Mouse (Mus musculus): Measurements from ENCODE around the gene 4921517D22Rik. TPM values are rescaled to one million over a fixed set of nuclear protein-coding genes. Genes with fewer than 3 reads are reported as not detected.

Gene 4921517D22Rik
- polyA plus RNA-seq, 1 experiment from 2014 or later: not detected

GRCm38 (mm10) chr13:59652651-59653050, 41.3 kb downstream of the 4921517D22Rik start:
- TF ChIP-seq CTCF (IDR thresholded peaks at IDR 0.05) (no peak), EP300 (IDR thresholded peaks at IDR 0.05) (no peak)
- Histone ChIP-seq H3K27me3 (replicated peaks; ENCODE audit: insufficient read depth, low read length) (no peaks in the 10 kb centered on the region), H3K4me2 (replicated peaks; ENCODE audit: low read depth, low read length) (no peak overlapping the region), H3K9me3 (ENCODE audit: low read length) (no peaks in the 10 kb centered on the region), H3K4me3 (ENCODE audit: low read depth, low read length) (no peak overlapping the region), H3K9ac (replicated peaks; ENCODE audit: low read depth) (no peak overlapping the region), H3K4me1 (ENCODE audit: insufficient read depth, low read depth, low read length) (peaks cover 7% of the 10 kb centered on the region; the same call in 1 of the 2 replicates), H3K27ac (ENCODE audit: low read length) (no peak overlapping the region), H3K36me3 (ENCODE audit: insufficient read depth, low read length) (no peaks in the 10 kb centered on the region)
- DNase-seq (ENCODE audit: low spot score): no peak
- WGBS: 71% methylated on average over 5 of the region's 5 CpGs
- ATAC-seq: no peak

DNA sequence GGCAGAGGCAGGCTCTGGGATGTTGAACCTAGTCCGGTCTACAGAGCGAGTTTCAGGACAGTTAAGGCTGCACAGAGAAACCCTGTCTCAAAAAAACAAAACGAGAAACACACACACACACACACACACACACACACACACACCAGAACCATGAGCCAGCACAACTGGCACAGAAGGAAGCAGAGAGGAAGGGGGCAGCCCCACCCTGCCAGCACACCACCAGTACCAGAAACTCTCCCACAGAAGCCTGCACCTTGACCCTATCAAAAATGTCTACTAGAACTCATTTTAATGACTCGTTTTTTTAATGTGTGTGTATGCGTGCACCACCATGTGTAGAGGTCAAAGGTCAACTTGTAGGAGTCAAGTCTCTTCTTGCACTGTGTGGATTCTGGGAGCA, 44.1 kb downstream of the 4921517D22Rik start:
- 76% methylated on average over 5 of the region's 5 CpGs for WGBS
- Histone ChIP-seq H3K36me3 (ENCODE audit: insufficient read depth, low read length) (no peaks in the 10 kb centered on the region), H3K4me1 (ENCODE audit: insufficient read depth, low read depth, low read length) (no peaks in the 10 kb centered on the region; the same call in 1 of the 2 replicates), H3K9ac (replicated peaks; ENCODE audit: low read depth) (no peak overlapping the region), H3K4me3 (ENCODE audit: low read depth, low read length) (no peak overlapping the region), H3K27ac (ENCODE audit: low read length) (no peak overlapping the region), H3K27me3 (replicated peaks; ENCODE audit: insufficient read depth, low read length) (no peaks in the 10 kb centered on the region), H3K4me2 (replicated peaks; ENCODE audit: low read depth, low read length) (no peak overlapping the region), H3K9me3 (ENCODE audit: low read length) (no peaks in the 10 kb centered on the region)
- TF ChIP-seq EP300 (IDR thresholded peaks at IDR 0.05) (no peak), CTCF (IDR thresholded peaks at IDR 0.05) (no peak)
- no peak for ATAC-seq
- DNase-seq (ENCODE audit: low spot score): no peak

- H3K9ac ChIP-seq (replicated peaks; ENCODE audit: low read depth): no peak overlapping the region
- 82% methylated on average over 6 of the region's 6 CpGs for WGBS
- H3K27ac ChIP-seq (ENCODE audit: low read length): no peak overlapping the region
- no peak overlapping the region for H3K4me2 ChIP-seq (replicated peaks; ENCODE audit: low read depth, low read length)
- no peak for DNase-seq (ENCODE audit: low spot score)
- H3K4me1 ChIP-seq (ENCODE audit: insufficient read depth, low read depth, low read length): no peaks in the 10 kb centered on the region
- H3K36me3 ChIP-seq (ENCODE audit: insufficient read depth, low read length): no peaks in the 10 kb centered on the region
- H3K4me3 ChIP-seq (ENCODE audit: low read depth, low read length): no peak overlapping the region
- H3K27me3 ChIP-seq (replicated peaks; ENCODE audit: insufficient read depth, low read length): no peaks in the 10 kb centered on the region
- no peak for TF ChIP-seq EP300 (IDR thresholded peaks at IDR 0.05)
- TF ChIP-seq CTCF (IDR thresholded peaks at IDR 0.05): no peak
- H3K9me3 ChIP-seq (ENCODE audit: low read length): no peaks in the 10 kb centered on the region
- no peak for ATAC-seq
Observed at GRCm38 (mm10) chr13:59648598-59648997, 45.3 kb downstream of the 4921517D22Rik start.

DNA sequence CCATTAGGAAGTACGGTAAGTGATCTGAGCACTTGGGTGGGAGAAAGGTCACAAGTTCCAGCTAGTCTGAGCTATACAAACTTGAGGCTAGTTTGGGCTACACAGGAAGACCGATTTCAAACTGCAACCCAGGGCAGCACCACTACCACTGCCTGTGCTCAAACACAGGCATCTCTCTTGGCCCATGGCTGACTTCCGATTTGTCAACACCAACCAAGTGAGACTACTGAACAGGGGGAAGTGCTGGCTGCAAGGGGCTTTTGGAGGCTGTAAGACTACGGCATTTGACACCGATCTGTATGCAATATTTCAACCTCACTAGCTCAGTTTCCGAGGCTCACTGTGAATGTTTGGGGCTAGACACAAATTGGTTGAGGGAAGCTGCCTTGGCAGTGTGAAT, 46.4 kb downstream of the 4921517D22Rik start:
- Histone ChIP-seq H3K4me1 (ENCODE audit: insufficient read depth, low read depth, low read length) (no peaks in the 10 kb centered on the region), H3K9ac (replicated peaks; ENCODE audit: low read depth) (no peak overlapping the region), H3K27me3 (replicated peaks; ENCODE audit: insufficient read depth, low read length) (no peaks in the 10 kb centered on the region), H3K4me2 (replicated peaks; ENCODE audit: low read depth, low read length) (no peak overlapping the region), H3K36me3 (ENCODE audit: insufficient read depth, low read length) (no peaks in the 10 kb centered on the region), H3K4me3 (ENCODE audit: low read depth, low read length) (no peak overlapping the region), H3K9me3 (ENCODE audit: low read length) (no peaks in the 10 kb centered on the region), H3K27ac (ENCODE audit: low read length) (no peak overlapping the region)
- ATAC-seq: no peak
- 67% methylated on average over 6 of the region's 6 CpGs for WGBS
- no peak for TF ChIP-seq EP300 (IDR thresholded peaks at IDR 0.05)
- TF ChIP-seq CTCF (IDR thresholded peaks at IDR 0.05): no peak
- no peak for DNase-seq (ENCODE audit: low spot score)

DNA sequence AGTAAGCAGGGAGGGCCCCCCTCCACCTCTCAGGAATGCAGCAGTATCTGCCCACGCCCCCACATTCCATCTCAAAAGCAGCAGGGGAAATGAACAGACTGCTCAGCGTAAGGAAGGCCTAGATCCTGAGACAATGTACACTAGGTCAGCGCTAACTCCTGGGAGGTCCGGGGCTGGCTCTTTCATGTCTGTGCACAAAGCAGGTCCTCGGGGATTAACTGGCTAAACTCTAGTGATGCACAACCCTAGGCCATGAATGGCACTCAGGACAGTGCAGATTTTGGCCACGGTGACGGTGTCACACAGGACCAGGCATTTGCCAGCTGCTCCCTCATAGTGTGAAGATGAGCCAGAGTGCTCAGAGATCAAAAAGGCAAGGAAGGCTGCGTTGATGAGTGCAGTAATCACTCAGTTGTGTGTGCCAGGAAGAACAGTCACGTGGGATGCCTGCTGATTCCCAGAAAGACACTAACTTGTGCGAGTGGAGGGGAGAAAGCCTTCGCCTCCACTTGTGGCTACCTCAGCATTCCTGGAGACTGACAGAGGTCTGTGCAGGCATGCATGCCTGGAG, 47.1 kb downstream of the 4921517D22Rik start:
- TF ChIP-seq CTCF (IDR thresholded peaks at IDR 0.05) (no peak), EP300 (IDR thresholded peaks at IDR 0.05) (no peak)
- WGBS: 43% methylated on average over 11 of the region's 11 CpGs
- DNase-seq (ENCODE audit: low spot score) (no peak), ATAC-seq (peak; percentile 61)
- Histone ChIP-seq H3K27ac (ENCODE audit: low read length) (no peak overlapping the region), H3K9ac (replicated peaks; ENCODE audit: low read depth) (no peak overlapping the region), H3K4me1 (ENCODE audit: insufficient read depth, low read depth, low read length) (no peaks in the 10 kb centered on the region), H3K4me2 (replicated peaks; ENCODE audit: low read depth, low read length) (no peak overlapping the region), H3K36me3 (ENCODE audit: insufficient read depth, low read length) (no peaks in the 10 kb centered on the region), H3K9me3 (ENCODE audit: low read length) (no peaks in the 10 kb centered on the region), H3K27me3 (replicated peaks; ENCODE audit: insufficient read depth, low read length) (no peaks in the 10 kb centered on the region), H3K4me3 (ENCODE audit: low read depth, low read length) (no peak overlapping the region)

DNA sequence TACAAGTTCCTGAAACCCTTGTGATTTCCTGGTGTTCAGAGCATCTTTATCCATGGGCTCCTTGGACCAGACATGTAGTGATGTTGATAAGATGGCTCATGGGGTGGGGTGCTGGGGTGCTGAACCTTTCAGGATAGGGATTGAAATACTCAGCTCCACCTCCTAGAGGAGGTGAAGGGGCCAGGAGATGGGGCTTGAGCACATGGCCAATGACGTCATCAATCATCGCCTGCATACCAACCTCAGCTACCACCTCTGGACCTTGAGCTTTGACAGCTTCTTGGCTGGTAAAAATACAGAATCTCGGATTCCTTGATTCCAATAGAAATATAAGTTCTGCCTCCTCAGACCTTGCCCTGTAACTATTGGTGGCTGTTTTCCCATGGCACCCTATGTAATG, 48.4 kb downstream of the 4921517D22Rik start:
- 78% methylated on average over 3 of the region's 3 CpGs for WGBS
- Histone ChIP-seq H3K4me1 (ENCODE audit: insufficient read depth, low read depth, low read length) (no peaks in the 10 kb centered on the region), H3K4me2 (replicated peaks; ENCODE audit: low read depth, low read length) (no peak overlapping the region), H3K27me3 (replicated peaks; ENCODE audit: insufficient read depth, low read length) (no peaks in the 10 kb centered on the region), H3K36me3 (ENCODE audit: insufficient read depth, low read length) (no peaks in the 10 kb centered on the region), H3K9ac (replicated peaks; ENCODE audit: low read depth) (no peak overlapping the region), H3K9me3 (ENCODE audit: low read length) (no peaks in the 10 kb centered on the region), H3K4me3 (ENCODE audit: low read depth, low read length) (no peak overlapping the region), H3K27ac (ENCODE audit: low read length) (no peak overlapping the region)
- TF ChIP-seq CTCF (IDR thresholded peaks at IDR 0.05): no peak
- TF ChIP-seq EP300 (IDR thresholded peaks at IDR 0.05): no peak
- ATAC-seq (no peak), DNase-seq (ENCODE audit: low spot score) (no peak)

GRCm38 (mm10) chr13:59642818-59643217, 51.1 kb downstream of the 4921517D22Rik start:
- ATAC-seq: no peak
- DNase-seq (ENCODE audit: low spot score): no peak

More at GRCm38 (mm10) chr13:59642818-59643217, 51.1 kb downstream of the 4921517D22Rik start:
- Histone ChIP-seq H3K36me3 (ENCODE audit: insufficient read depth, low read length) (no peaks in the 10 kb centered on the region; the same call in 1 of the 2 replicates), H3K9me3 (ENCODE audit: low read length) (no peaks in the 10 kb centered on the region), H3K27me3 (replicated peaks; ENCODE audit: insufficient read depth, low read length) (no peaks in the 10 kb centered on the region), H3K4me2 (replicated peaks; ENCODE audit: low read depth, low read length) (no peak overlapping the region), H3K27ac (ENCODE audit: low read length) (no peak overlapping the region), H3K4me3 (ENCODE audit: low read depth, low read length) (no peak overlapping the region), H3K9ac (replicated peaks; ENCODE audit: low read depth) (no peak overlapping the region), H3K4me1 (ENCODE audit: insufficient read depth, low read depth, low read length) (no peaks in the 10 kb centered on the region)
- WGBS: 86% methylated on average over 2 of the region's 2 CpGs
- no peak for TF ChIP-seq CTCF (IDR thresholded peaks at IDR 0.05)
- no peak for TF ChIP-seq EP300 (IDR thresholded peaks at IDR 0.05)
